Mouse (Mus musculus) induced T-regulatory cell, adult 2 months (primary cell): ENCODE results near the gene Tnfrsf19.

Source experiments
- DNase-seq: peaks from one replicate; pipeline ENCODE4 v3.0.0-alpha.2; 2012; ENCODE audit warnings: low read depth

Gene Tnfrsf19

DNA sequence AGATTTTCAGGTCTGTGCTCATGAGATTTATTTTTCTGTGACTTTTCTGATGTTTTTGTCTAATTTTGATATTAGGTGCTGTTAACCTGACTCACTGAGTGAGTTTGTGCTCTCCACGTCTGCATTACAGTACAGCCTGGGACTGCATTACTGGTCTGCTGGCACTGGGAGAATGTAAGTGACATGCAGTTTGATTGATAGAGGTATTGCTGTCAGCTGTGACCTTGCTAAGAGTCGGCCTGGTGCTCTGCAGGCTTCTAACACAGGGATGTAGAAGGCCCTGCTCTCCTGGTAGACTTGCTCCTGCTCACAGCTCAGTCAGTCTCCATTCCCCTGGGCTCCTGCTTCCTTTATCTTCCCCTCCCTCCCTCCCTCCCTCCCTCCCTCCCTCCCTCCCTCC lies 25.3 kb downstream of the Tnfrsf19 start:
- DNase-seq, result no peak

DNA sequence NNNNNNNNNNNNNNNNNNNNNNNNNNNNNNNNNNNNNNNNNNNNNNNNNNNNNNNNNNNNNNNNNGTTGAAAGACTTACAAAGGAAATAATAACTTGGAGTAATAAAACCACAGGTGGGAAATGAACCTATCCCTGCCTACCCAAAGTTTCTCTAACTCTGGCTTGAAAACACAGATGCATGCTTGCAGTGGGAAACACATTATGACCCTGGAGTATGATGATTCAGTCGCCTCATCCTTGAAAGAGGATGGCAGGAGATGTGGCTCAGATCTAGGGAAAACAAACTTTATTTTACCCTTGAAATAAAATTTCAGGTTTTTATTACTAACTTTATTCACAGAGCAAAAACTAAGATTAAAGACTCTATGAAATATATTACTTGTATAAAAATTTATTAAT lies 26.4 kb downstream of the Tnfrsf19 start:
- DNase-seq, result no peak

DNA sequence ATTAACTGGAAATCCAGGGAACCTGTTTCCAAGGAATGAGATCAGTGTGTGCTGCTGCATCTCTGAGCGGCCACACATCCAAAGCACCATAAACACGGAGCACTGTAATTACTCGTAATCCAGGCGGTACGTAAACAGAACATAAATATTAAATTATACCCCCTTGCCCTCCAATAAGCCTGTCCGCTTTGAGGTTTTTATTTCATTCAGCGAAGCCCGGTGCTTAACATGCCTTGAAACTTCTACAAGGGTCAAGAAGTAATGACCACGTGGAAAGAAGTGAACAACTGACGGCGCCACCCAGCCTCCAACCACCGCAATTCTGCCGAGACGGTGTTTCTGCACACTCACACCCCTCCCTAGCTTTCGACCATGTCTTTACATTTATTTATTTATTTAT lies 31.7 kb downstream of the Tnfrsf19 start:
- DNase-seq, result no peak

DNA sequence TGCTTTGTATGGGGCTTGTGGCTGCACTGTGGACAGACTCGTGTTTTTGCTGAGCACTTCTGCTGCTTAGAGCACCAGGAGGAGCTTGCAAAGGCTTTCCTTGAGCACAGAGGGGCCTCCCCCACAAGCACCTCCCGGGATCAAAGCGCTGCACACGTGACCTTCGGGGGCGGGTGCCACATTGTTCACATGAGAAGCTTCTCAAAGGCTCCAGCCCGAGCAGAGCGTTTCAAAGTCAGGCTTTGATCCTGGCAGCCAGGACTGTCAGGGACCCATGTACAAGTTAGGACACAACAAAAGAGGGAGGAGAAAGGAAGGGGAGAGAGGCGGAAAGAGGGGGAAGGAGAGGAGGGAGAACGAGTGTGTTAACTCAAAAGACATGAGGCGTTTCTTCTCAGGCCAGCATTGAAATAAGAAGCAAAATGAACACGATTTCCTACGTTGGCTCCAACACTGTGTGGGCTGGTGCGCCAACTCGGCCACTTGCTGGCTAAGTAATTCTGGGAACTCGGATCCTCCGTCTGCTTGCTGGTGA lies 33.8 kb downstream of the Tnfrsf19 start:
- DNase-seq, result peak; percentile 30

DNA sequence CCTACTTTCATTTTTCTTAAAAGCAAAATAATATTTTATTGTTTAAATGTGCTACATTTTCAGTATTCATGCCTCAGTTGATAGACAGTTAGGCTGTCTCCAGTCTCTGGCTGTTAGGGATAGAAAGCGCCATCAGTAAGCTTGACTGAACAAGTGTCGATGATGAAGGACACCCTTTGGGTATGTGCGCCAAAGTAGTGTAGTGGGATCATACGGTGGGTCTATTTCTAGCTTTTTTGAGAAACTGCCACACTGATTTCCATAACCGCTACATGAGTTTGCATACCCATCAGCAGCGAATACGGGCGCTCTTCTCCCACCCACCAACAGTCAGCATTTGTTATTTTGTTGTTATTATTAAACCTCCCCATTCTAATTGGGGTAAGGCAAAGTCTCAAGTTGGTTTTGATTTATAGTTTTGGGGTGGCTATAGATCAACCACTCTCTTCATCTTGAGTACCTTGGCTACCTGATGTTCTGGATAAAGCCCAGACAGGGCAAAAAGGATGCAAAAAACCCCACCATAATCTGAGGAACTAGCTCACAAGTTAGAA lies 34.6 kb downstream of the Tnfrsf19 start:
- DNase-seq, result no peak

DNA sequence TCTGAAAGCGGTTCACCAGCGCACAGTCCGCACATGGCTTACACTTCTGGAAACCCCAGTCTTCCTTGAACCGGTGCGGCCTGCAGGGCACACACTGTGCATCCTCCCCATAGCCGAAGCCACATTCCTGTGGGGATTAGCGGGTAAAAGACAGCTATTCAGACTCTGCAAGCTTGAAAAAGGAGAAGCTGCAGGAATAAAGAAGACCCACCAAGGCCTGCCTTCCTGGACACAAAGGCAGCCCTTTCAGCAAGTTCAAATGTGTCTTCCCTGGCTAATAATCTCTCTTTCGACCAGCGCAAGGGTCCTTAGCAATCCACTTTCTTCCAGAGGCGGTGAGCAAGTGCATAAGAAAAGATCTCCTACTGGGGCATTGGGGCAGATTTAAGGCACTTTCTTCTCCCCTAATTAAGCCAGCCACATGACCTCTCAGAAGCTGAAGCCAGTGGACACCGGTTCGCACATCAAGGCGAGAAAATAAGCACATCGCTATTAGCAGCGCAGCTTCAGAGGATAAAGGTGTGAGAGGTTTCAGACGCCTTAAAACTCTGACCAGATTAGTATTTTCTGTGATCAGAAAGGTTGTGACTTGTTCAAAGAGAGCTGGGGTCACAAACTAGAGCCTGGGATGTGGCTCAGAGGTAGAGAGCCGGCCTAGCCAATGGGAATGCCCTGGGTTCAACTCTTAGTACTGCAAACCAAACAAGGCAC lies 41.0 kb downstream of the Tnfrsf19 start:
- no peak for DNase-seq

DNA sequence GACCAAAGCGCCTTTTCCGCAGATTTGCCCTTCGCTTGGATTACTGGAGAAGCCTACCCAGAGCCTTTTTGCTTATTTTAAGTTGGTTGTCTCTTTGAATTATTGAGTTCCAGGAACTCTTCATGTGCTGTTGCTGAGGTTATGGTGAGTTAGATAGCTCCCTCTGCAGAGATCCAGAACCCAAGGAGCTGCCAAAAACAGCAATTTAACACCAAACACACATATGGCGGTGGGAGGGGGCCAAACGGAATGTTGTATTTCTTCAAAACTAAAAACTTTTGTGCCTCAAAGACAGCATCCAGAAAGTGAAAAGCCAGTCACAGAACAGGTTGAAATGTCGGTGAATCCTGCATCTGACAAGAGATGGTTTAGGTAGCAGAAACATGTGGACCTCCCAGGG lies 42.6 kb downstream of the Tnfrsf19 start:
- DNase-seq, result no peak

DNA sequence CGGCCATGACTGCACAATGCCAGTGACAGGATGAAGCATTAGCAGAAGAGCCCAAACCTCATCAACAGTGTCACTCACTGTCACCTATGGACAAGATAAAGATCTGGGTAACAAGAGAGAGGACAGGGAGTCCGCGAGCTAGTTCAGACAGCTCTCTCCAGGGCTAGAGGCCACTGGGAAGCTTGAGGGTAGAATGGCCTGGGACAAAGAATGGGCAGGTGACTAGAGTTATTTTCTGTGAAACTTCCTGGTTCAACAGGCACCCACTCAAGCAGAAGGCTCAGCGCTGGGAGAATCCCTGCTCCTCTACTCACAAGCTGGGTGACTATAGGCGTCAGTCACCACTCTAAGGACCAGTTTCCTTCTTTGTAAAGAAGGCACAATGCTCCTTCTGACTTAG lies 46.2 kb downstream of the Tnfrsf19 start:
- no peak for DNase-seq

DNA sequence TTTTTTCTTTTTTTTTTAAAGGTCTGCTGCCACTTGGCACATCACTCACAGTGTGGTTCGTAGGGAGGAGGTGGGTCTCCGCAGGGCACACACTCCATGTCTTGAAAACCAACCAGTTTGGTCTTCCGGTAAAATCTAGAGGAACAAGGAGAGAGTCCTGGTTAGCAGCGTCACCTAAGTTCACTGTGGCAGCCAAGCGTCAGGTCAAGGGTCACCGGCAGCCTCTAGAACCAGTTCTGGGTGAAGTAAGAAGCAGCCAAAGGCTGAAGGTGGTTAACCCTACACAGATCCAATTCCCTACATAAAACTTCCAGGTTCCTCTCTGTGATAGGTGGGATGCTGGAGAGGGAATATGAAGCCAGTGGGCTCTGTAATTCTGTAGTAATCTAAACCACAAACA lies 49.7 kb downstream of the Tnfrsf19 start:
- DNase-seq, result no peak

DNA sequence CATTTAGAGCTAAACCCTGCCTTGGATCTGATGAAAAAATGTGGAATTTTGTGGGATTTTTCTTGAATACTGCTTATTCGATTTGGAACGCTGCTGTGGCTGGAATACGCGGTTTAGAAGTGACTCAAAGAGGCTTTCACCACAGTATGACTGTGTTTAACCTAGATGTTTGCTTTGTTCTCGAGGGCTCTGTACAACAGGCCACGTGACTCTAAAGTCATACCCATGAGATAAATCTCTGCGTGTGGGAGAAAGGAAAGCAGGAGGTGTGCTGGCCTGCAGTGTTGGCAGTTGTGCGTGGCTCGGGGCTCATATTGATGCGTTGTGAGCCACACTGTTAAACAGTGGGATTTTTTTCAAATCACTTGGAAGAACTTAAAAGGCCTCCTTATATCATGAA lies 52.8 kb downstream of the Tnfrsf19 start:
- DNase-seq, result no peak

DNA sequence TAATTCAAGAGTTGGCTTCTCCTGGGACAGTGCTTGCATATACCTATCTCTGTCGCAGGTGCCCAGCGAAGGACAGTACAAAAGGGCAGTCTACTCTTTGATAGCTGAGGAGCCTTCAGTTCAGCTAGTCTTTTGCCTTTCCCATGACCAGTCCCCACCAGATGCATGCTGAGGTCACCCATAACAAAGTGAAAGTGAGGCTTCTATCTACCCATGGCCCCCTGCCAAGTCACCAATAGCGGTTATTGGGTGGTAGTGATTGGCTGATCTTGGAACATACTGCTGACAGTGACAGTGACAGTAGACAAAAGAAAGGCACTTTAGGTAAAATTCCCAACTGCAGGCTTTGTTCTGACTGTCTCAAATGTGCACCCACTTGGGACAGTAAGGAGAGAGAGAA lies 53.2 kb downstream of the Tnfrsf19 start:
- DNase-seq, result no peak

DNA sequence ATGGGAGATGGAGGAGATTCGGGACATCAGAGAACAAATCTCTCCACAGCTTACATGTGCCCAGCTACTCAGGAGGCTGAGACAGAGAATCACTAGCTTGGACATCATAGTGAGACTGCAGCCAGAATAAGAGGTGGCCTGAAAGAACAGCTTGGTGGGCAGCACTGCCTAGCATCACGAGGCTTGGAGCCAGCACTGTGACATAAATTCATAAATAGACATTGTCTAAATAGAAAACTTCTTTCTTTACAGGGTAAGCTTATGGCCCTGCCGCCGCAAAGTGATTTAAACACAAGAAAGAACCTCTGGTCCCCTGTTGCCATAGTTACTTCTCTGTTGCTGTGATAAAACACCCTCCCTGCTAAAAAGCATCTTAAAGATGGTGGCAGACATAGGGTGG lies 54.1 kb downstream of the Tnfrsf19 start:
- no peak for DNase-seq

DNA sequence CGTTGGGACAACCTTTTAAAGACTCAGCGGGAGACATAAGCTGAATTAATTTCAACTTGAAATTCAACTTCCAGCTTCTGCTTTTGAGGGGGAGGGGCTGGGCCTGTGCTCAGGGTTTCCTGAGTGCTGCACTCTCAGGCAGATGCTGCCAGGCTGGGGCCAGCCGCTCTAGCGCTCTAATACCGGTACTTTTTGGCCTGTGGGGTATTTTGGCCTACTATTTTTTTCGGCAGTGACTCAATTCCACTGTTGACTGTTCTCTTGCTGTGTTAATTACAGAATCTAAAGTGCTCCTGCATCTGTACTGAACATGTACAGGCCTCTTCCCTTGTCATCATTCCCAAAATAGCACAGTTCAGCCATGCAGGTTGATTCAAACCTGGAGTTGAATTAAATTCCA lies 58.1 kb downstream of the Tnfrsf19 start:
- DNase-seq, result no peak

DNA sequence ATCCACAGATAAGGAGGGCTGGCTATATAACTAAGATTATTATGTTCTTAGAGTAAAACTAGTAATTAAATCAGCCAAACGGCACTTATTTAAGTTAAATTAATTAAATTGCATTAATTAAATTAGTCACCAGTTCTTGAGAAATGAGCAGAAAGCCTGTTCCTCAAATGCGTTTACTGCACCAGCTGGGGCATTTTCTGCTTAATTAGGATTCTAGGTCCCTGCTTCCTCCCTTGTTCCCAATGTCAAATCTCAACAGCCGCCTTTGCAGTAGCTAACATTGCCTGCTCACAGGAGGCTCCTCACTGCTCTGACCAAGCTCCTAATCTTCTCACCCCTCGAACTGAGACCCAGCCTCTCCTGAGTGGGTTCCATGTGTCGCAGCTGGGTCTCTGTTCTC lies 59.4 kb downstream of the Tnfrsf19 start:
- no peak for DNase-seq

DNA sequence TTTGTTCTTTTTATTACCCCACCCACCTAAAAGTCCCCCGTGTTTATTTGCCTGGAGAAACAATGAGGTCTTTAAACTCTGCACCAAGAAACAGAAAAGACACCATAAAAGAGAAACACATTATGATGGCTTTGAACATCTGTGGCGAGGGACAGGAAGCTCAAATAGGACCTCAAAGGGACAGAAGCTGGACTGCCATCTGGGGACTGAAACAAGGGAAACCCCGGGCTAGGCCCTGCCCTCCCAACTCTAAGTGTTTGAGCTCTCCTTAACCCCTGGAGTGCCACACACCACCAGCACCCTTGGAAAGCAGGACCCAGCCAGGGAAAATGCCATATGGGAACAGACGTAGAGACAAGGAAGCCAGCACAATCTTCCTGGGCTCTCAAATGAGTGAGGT lies 61.2 kb downstream of the Tnfrsf19 start:
- DNase-seq, result no peak

DNA sequence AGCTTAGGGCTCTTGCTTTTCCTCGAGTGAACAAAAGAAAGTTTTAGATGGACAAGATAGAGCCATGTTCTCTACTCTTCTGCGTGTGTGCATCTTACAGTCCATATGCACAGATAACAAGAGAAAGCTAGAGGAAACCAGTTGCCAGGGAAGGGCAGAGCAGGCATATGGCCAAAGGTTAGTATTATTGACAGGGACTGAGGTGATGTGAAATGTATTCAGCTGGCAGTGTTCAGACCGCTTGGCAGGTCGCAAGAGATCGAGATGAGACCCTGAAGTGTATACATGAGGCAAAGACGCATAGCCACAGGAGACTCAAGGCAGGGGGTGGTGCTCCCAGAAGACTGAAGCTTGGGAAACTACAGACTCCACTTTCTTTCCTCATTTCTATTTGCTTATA lies 62.0 kb downstream of the Tnfrsf19 start:
- DNase-seq, result no peak

DNA sequence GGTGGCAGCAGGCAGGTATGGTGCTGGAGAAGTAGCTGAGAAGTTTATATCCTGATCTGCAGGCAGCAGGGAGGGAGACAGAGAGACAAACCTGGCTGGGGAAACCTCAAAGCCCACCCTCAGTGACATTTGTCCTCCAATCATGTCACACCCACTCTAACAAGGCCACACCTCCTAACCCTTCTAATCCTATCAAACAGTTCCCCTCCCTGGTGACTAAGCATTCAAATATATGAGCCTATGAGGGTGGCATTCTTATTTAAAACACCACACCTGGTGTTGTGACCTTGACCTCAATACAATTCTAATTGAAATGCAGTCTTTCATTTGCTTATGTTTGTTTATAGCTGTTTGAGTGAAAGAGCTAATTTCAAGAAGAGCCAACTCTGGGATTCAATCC lies 64.2 kb downstream of the Tnfrsf19 start:
- DNase-seq, result no peak

DNA sequence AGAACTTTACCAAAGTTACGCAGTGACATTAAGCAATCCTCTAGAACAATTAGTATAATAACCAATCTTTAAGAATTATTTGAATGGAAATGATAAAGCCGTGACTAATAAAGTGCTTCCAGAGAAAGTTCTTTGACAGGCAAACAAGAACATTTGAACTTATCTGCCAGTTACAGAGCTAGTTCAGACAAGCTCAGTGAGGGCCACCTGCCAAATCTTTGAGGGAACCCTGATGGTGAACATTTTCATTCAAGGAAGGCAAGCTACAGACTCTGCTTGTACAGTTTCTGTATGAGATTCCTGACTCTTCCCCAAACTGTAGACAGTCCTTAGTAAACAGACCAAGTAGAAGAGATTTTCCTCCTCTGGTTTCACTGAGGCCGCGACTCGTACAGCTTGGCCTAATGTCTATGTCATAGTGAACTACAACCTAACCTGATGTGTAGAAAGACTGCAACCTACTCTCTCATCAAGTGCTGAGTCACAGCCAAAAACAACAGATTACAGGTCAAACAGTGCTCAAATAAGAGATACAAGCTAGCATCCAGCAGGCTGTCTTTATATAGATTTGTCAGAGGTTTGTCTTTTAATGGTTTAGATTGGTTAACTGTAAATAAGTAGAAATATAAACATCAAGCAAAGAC lies 65.9 kb downstream of the Tnfrsf19 start:
- DNase-seq, result no peak

DNA sequence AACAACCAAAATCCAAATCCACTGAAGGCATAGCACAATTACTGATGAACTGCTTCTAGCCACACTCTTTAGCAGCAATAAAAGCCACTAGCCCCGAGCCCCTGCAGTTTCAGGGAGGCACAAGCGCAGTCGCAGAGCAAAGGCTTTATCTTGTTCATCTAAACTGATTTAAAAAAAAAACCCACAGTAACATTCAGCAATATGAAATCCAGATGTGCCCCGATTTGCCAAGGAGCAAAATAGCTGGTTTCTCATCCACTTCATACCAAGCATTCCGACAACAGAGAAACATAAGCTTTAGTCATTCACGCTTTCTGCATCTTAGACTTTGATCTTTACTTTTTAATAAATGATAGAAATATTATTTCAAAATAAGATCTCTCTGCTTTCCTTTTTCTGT lies 68.2 kb downstream of the Tnfrsf19 start:
- no peak for DNase-seq

DNA sequence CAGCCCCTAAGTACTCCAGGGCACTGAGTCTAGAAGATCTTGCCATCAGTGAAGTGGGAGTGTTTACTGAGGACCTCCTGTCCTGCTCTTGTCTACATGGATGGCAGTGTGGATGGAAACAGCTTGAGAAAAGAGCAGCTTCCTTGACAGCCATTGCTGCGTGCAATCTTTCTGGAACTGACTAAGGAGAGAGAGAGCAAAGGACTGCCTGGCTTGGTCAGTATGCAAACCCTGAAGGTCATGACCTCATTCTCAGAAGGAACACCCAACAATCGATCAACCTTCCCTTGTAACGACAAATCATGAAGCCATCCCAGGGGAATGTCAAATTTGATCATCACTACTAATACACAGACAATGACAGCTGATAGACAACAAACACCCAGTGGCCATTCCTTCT lies 70.1 kb downstream of the Tnfrsf19 start:
- no peak for DNase-seq

DNA sequence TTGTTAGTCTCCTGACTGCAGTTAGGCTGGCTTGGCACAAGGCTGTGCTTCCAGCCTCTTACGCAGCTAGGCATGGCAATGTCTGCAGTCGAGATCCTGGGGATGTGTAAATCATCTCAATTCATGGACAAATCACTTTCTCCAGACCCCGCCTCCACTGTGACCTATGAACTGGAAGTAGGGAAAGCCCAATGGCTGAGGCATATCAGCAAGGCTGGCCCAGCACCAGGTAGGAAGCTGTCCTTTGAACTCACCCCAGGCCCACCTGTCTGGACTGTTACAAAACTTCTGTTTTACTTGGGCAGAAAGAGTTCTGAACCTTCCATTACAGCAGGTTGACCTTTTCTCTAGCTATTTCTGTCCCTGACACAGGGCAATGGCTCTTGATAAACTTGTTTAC lies 70.6 kb downstream of the Tnfrsf19 start:
- no peak for DNase-seq

DNA sequence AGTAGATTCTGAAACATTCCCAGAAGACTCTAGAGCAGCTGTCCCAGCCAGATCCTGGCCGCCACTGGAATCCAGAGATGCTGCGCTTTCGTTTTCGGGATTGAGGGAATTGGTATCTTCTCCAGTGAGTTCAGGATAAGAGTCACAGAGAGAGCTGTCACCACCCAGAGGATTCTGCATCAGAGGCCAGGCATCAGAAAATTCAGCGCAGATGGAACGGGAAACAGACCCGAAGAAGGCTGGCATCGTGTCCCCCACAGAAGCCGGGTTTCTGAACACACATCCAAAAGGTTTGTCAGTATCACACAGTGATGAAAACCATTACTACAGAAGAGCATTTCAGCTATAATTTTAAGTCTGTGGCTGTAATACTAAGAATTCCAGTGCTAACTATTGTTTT lies 75.3 kb downstream of the Tnfrsf19 start:
- no peak for DNase-seq

DNA sequence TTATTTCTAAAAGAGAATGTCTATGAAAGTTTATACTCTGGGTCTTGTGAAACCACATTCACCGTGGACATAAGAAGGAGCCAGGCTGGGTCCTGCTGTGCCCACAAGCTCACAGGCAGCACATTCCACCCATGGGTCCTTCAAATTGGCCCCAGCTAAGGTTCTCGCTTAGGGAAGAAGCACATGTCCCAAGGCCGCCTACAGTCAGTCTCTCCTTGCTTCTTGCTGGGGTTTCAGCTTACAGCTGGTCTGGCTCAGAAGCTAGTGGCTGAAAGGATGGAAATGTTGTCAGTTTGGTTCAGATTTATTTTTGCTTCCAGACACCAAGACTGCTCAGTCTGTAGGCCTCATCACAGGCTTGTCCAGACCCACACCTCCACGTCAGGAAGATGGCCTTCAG lies 80.2 kb downstream of the Tnfrsf19 start:
- no peak for DNase-seq
